Mouse (Mus musculus): Measurements from ENCODE around the gene Lsamp.

- TF ChIP-seq POLR2A (IDR thresholded peaks at IDR 0.05; ENCODE audit: insufficient read length, low read depth) = no peak
- TF ChIP-seq MYOG (IDR thresholded peaks at IDR 0.05; ENCODE audit: control insufficient read depth in 1 of 3, insufficient read depth in 1 of 3, insufficient read length in 2 of 3, low read depth in 2 of 3) = no peak
- TF ChIP-seq MAX (IDR thresholded peaks at IDR 0.05; ENCODE audit: low read depth) = no peak
- TF ChIP-seq MYOD1 (IDR thresholded peaks at IDR 0.05; ENCODE audit: control insufficient read depth in 1 of 3, insufficient read length in 2 of 3, low read depth in 2 of 3) = no peak
- no peak for TF ChIP-seq CEBPB (IDR thresholded peaks at IDR 0.05; ENCODE audit: insufficient read depth, poor library complexity, severe bottlenecking)
- TF ChIP-seq POLR2AphosphoS2 (IDR thresholded peaks at IDR 0.05; ENCODE audit: insufficient read length, low read depth) = no peak
- TF ChIP-seq E2F4 (IDR thresholded peaks at IDR 0.05; ENCODE audit: insufficient read depth) = no peak
Observed at GRCm38 (mm10) chr16:40555608-40556007, 571.4 kb downstream of the Lsamp start.
